Mouse (Mus musculus) spleen, adult 2 months (tissue): ENCODE data around the gene Gmppa.

Source experiments
- CTCF ChIP-seq: fragments of 200-500 bp; IDR thresholded peaks from 2 replicates; pipeline ENCODE4 v1.5.1; 2011; ENCODE audit warnings: mild to moderate bottlenecking, inconsistent platforms; ENCODE audit not compliant: insufficient read depth, insufficient read length, insufficient replicate concordance; ENCODE audit errors: extremely low read depth
- POLR2A ChIP-seq: fragments of 200-500 bp; IDR thresholded peaks from 2 replicates; pipeline ENCODE4 v1.6.1; 2011; ENCODE audit warnings: low read depth, low read length, inconsistent platforms

DNA sequence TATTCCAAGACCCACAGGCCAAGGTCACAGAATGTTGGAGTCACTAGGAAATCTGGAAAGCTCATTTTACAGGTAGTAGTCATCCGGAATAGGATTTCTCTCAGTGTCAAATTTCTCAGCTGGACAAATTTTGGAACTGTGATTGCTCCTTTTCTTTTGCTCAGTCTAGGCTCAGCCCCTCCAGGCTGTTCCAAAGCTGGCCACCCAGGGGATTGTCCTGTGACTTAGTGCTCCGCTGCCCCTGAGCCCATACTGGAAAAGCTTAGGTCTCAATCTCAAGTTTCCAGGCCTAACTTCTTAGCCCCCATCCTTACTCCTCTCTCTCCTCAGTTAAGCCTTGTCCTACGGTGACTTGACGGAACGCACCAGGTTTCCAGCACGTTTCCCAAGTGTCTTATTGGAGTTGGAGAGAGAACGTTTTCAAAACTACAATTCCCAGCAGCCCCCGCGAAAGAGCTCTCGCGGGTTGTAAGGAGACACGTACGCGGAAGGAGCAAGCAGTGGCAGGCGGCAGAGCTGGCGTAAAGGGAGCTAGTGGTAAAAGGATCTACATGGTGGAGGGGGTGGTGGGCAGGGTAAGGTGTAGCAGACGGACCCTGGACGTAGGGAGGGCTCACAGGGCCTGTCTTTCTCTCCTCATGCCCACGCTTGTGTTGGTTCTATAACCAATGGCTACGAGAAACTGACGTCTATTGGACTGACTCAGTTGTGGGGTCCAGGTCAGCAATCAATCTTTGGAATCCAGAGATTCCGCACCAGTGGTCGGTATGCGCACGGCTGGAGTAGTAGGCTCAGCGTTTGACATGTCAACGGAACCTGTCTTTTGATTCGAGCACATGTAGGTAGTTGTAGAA lies at the start of gene Gmppa:
- TF ChIP-seq CTCF (no peak), POLR2A (peak; percentile 81)
